Mouse (Mus musculus) megakaryocyte, embryonic 14.5 days (primary cell): ENCODE data around the gene 1300017J02Rik.

Experiments used
- FLI1 ChIP-seq: IDR thresholded peaks from 2 replicates; pipeline ENCODE4 v1.6.1; 2012; ENCODE audit warnings: low read length, inconsistent platforms, mixed read lengths
- GATA1 ChIP-seq: IDR thresholded peaks from 3 replicates; pipeline ENCODE4 v1.6.1; 2012; ENCODE audit warnings: mixed read lengths, low read length, inconsistent platforms, borderline replicate concordance

- no peak for TF ChIP-seq GATA1
- no peak for TF ChIP-seq FLI1
Measured at GRCm38 (mm10) chr9:103212654-103213420, 92.0 kb downstream of the 1300017J02Rik start.
